Mouse (Mus musculus) heart, adult 2 months (tissue): ENCODE results near the gene Dtymk.

Source experiments
- CTCF ChIP-seq: fragments of 200-600 bp; IDR thresholded peaks from 2 replicates; pipeline ENCODE4 v1.8.1; 2022; ENCODE audit warnings: antibody characterized with exemption, mild to moderate bottlenecking, moderate library complexity
- EP300 ChIP-seq: fragments of 200-500 bp; IDR thresholded peaks from 2 replicates; pipeline ENCODE4 v1.6.1; 2011; ENCODE audit warnings: low read depth, low read length, control low read depth; ENCODE audit not compliant: insufficient read depth
- POLR2A ChIP-seq: fragments of 200-500 bp; IDR thresholded peaks from 2 replicates; pipeline ENCODE4 v1.6.1; 2011; ENCODE audit warnings: mild to moderate bottlenecking, low read depth, low read length, control low read depth; ENCODE audit not compliant: insufficient read depth

DNA sequence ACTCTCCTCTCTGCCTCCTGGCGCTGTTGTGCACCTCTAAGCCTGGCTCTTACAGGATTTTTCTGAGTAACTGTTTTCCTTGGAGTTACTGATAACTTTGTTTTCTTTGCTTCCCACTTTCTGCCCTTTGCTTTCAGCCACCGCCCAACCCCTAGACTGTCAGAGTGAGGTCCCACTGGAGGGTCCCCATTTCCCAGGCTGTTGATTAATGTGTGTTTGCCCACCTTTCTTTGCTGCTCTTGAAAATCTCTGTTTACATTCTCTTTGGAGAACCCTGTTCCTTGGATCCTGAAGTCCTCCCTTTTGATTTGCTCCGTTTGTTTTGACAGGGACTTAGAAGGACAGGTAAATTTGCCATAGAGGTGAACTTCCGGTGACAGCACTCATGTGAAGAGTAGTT, 7.1 kb upstream of the Dtymk start:
- TF ChIP-seq POLR2A: no peak
- no peak for TF ChIP-seq CTCF
- TF ChIP-seq EP300: no peak
